Mouse (Mus musculus) ES-E14 (cell line): ENCODE results near the gene Vps8. TPM values are rescaled to one million over a fixed set of nuclear protein-coding genes. Genes with fewer than 3 reads are reported as not detected.

Source experiments
- DNase-seq: peaks from one replicate; pipeline ENCODE4 v3.0.0-alpha.2; 2013; ENCODE audit warnings: low read depth, low spot score
- H3K27ac ChIP-seq: 2 replicates; pipeline ENCODE4 v1.5.1; 2012; ENCODE audit warnings: low read depth, mild to moderate bottlenecking, low read length, moderate library complexity, mixed read lengths; ENCODE audit not compliant: poor library complexity, insufficient read depth, severe bottlenecking
- H3K36me3 ChIP-seq: 2 replicates; pipeline ENCODE4 v1.6.1; 2012; ENCODE audit warnings: mild to moderate bottlenecking, low read length, moderate library complexity, mixed read lengths; ENCODE audit not compliant: control insufficient read depth, poor library complexity, insufficient read depth, severe bottlenecking
- H3K4me1 ChIP-seq, 2 experiments: fragments of 150-350 bp in 1 of 2; sonication (generic) in 1 of 2; 2 replicates each; pipeline ENCODE4 v1.6.1; 2012; ENCODE audit warnings: low read length in 2 of 2, mild to moderate bottlenecking in 1 of 2, mixed read lengths in 1 of 2; ENCODE audit not compliant: control insufficient read depth in 2 of 2, insufficient read depth in 2 of 2, poor library complexity in 1 of 2
- H3K4me3 ChIP-seq, 2 experiments: fragments of 150-350 bp in 1 of 2; sonication (generic) in 1 of 2; 2 replicates each; pipeline ENCODE4 v1.5.1; 2012; ENCODE audit warnings: low read length in 2 of 2, low read depth in 1 of 2, mild to moderate bottlenecking in 1 of 2, mixed read lengths in 1 of 2; ENCODE audit not compliant: insufficient read depth in 1 of 2, poor library complexity in 1 of 2, severe bottlenecking in 1 of 2
- H3K9ac ChIP-seq: 2 replicates; pipeline ENCODE4 v1.6.1; 2012; ENCODE audit warnings: low read depth, mild to moderate bottlenecking, low read length, mixed read lengths; ENCODE audit not compliant: poor library complexity, insufficient read depth, severe bottlenecking
- H3K9me3 ChIP-seq: fragments of 150-350 bp; sonication (generic); 2 replicates; pipeline ENCODE4 v1.6.1; 2012; ENCODE audit warnings: low read depth, mild to moderate bottlenecking, low read length; ENCODE audit not compliant: control insufficient read depth, insufficient read depth
- CHD2 ChIP-seq: IDR thresholded peaks from 2 replicates; pipeline ENCODE4 v1.6.1; 2014; ENCODE audit warnings: mild to moderate bottlenecking, low read depth, low read length, inconsistent platforms
- HCFC1 ChIP-seq: IDR thresholded peaks from 2 replicates; pipeline ENCODE4 v1.6.1; 2012; ENCODE audit warnings: low read length, inconsistent platforms, borderline replicate concordance; ENCODE audit not compliant: insufficient read depth
- MAFK ChIP-seq: IDR thresholded peaks from 2 replicates; pipeline ENCODE4 v1.6.1; 2014; ENCODE audit warnings: mild to moderate bottlenecking, low read depth, low read length, inconsistent platforms; ENCODE audit not compliant: insufficient read depth
- ZC3H11A ChIP-seq: IDR thresholded peaks from 2 replicates; pipeline ENCODE4 v1.6.1; 2012; ENCODE audit warnings: low read depth, mild to moderate bottlenecking, inconsistent platforms, low read length, borderline replicate concordance
- ZNF384 ChIP-seq: IDR thresholded peaks from 2 replicates; pipeline ENCODE4 v1.6.1; 2012; ENCODE audit warnings: low read depth, low read length, inconsistent platforms
- in situ Hi-C, 2 experiments: fragments of 600-800 bp; cut with MboI; formaldehyde crosslinking; loops; one replicate each; pipeline ENCODE4 v1.15.1; 2025; ENCODE audit warnings: low sequenced_read_pairs in 2 of 2, inconsistent platforms in 1 of 2; ENCODE audit not compliant: unreplicated experiment in 2 of 2
- total RNA-seq: library from RNA; depleted of rRNA; stranded (reverse); fragments of 300-350 nt; gene quantifications from 2 replicates; pipeline ENCODE4 v1.2.3, GENCODE M21; 2012

Gene Vps8
- total RNA-seq, 1 experiment = 12.5 TPM

- no peak for TF ChIP-seq ZNF384
- no peak for TF ChIP-seq MAFK
- TF ChIP-seq CHD2 = no peak
- no peak for TF ChIP-seq ZC3H11A
- TF ChIP-seq HCFC1 = no peak
Observed at GRCm38 (mm10) chr16:21497627-21498026, 74.7 kb downstream of the Vps8 start.

GRCm38 (mm10) chr16:21498984-21499383 lies 76.1 kb downstream of the Vps8 start:
- DNase-seq = no peak
- Histone ChIP-seq H3K9ac (no peak overlapping the region), H3K9me3 (no peaks in the 10 kb centered on the region)

More at GRCm38 (mm10) chr16:21497627-21498026, 74.7 kb downstream of the Vps8 start:
- no peaks in the 10 kb centered on the region for H3K9me3 ChIP-seq
- no peak for DNase-seq
- no peak overlapping the region for H3K4me3 ChIP-seq
- no peaks in the 10 kb centered on the region; the same call in 1 of the 2 replicates for H3K36me3 ChIP-seq
- H3K9ac ChIP-seq = no peak overlapping the region
- no peaks in the 10 kb centered on the region; a peak in 1 of 4 replicates for H3K4me1 ChIP-seq
- in situ Hi-C loops = no loop called here
- no peak overlapping the region for H3K27ac ChIP-seq

GRCm38 (mm10) chr16:21499656-21500055 lies 76.7 kb downstream of the Vps8 start:
- Histone ChIP-seq H3K36me3 (no peaks in the 10 kb centered on the region; the same call in 1 of the 2 replicates), H3K4me1 (no peaks in the 10 kb centered on the region; a peak in 1 of 4 replicates), H3K4me3 (no peak overlapping the region), H3K9ac (no peak overlapping the region), H3K9me3 (no peaks in the 10 kb centered on the region), H3K27ac (no peak overlapping the region)
- TF ChIP-seq CHD2 (no peak), ZC3H11A (no peak), HCFC1 (no peak), MAFK (no peak), ZNF384 (no peak)
- DNase-seq = no peak
- in situ Hi-C loops = no loop called here

More at GRCm38 (mm10) chr16:21498984-21499383, 76.1 kb downstream of the Vps8 start:
- H3K27ac ChIP-seq = no peak overlapping the region
- no peaks in the 10 kb centered on the region; a peak in 1 of 4 replicates for H3K4me1 ChIP-seq
- H3K4me3 ChIP-seq = no peak overlapping the region
- TF ChIP-seq ZC3H11A = no peak
- TF ChIP-seq MAFK = no peak
- no peak for TF ChIP-seq HCFC1
- TF ChIP-seq ZNF384 = no peak
- TF ChIP-seq CHD2 = no peak
- in situ Hi-C loops = no loop called here
- H3K36me3 ChIP-seq = no peaks in the 10 kb centered on the region; the same call in 1 of the 2 replicates

GRCm38 (mm10) chr16:21518833-21519232 lies 95.9 kb downstream of the Vps8 start:
- H3K4me1 ChIP-seq = no peaks in the 10 kb centered on the region
- no peaks in the 10 kb centered on the region for H3K36me3 ChIP-seq
- no peak overlapping the region for H3K27ac ChIP-seq
- H3K9ac ChIP-seq = no peak overlapping the region
- no peaks in the 10 kb centered on the region for H3K9me3 ChIP-seq
- in situ Hi-C loops = no loop called here
- no peak for DNase-seq
- TF ChIP-seq HCFC1 (no peak), ZNF384 (no peak), MAFK (no peak), CHD2 (no peak), ZC3H11A (no peak)
- no peak overlapping the region for H3K4me3 ChIP-seq

GRCm38 (mm10) chr16:21519785-21520184 lies 96.9 kb downstream of the Vps8 start:
- Histone ChIP-seq H3K36me3 (no peaks in the 10 kb centered on the region), H3K27ac (no peak overlapping the region), H3K9ac (no peak overlapping the region), H3K4me3 (no peak overlapping the region), H3K9me3 (no peaks in the 10 kb centered on the region), H3K4me1 (no peaks in the 10 kb centered on the region)
- no peak for TF ChIP-seq CHD2
- no peak for TF ChIP-seq HCFC1
- no peak for TF ChIP-seq ZNF384
- no peak for TF ChIP-seq MAFK
- TF ChIP-seq ZC3H11A = no peak
- DNase-seq = no peak
- in situ Hi-C loops = no loop called here
